Mouse (Mus musculus) embryonic fibroblast, embryonic 13.5 days (primary cell): ENCODE results near the gene Echdc3. TPM values are rescaled to one million over a fixed set of nuclear protein-coding genes. Genes with fewer than 3 reads are reported as not detected.
A peak's percentile ranks its signal among the peaks of the same experiment; 100 is the strongest.

Experiments
- H3K27ac ChIP-seq: 2 replicates; pipeline ENCODE4 v1.5.1; 2012; ENCODE audit warnings: low read length, control low read depth, inconsistent platforms; ENCODE audit not compliant: insufficient read depth
- H3K4me1 ChIP-seq: 2 replicates; pipeline ENCODE4 v1.6.1; 2011; ENCODE audit warnings: low read length; ENCODE audit not compliant: control insufficient read depth, insufficient read depth
- H3K4me3 ChIP-seq: 2 replicates; pipeline ENCODE4 v1.5.1; 2011; ENCODE audit warnings: mild to moderate bottlenecking, control low read depth, low read length; ENCODE audit not compliant: insufficient read depth
- CTCF ChIP-seq: IDR thresholded peaks from 2 replicates; pipeline ENCODE4 v1.5.1; 2011; ENCODE audit warnings: mild to moderate bottlenecking, control low read depth, low read length, moderate library complexity, borderline replicate concordance; ENCODE audit not compliant: insufficient read depth
- POLR2A ChIP-seq: IDR thresholded peaks from 2 replicates; pipeline ENCODE4 v1.6.1; 2011; ENCODE audit warnings: low read depth, mild to moderate bottlenecking, control low read depth, low read length, moderate library complexity
- polyA plus RNA-seq: library from polyadenylated mRNA; stranded (reverse); fragments of >200 nt; gene quantifications from 2 replicates; pipeline ENCODE4 v1.2.4, GENCODE M21; 2011; ENCODE audit warnings: low read depth; ENCODE audit not compliant: missing spikeins, insufficient read length

The Echdc3 gene
- polyA plus RNA-seq, 1 experiment, result 1.3 TPM

DNA sequence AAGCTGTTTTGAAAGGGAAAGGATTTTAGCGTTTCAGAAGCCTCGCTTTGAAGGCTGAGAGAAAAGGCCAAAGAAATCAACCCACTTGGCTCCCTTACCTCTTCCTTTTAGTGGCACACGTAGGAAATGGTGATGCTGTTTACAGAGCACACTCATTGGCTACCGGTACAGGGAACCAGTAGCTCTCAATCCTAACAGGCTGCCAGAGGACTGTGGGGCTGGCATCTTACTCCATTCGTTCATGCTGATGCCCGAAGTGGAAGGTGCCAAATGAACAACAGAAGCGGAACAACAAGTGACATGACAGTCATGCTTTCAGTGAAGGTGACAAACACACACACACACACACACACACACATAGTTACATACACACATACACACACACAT lies 14.2 kb upstream of the Echdc3 start:
- H3K4me1 ChIP-seq, result no peaks in the 10 kb centered on the region
- TF ChIP-seq CTCF, result no peak
- no peak for TF ChIP-seq POLR2A
- no peak overlapping the region for H3K27ac ChIP-seq
- H3K4me3 ChIP-seq, result no peak overlapping the region

DNA sequence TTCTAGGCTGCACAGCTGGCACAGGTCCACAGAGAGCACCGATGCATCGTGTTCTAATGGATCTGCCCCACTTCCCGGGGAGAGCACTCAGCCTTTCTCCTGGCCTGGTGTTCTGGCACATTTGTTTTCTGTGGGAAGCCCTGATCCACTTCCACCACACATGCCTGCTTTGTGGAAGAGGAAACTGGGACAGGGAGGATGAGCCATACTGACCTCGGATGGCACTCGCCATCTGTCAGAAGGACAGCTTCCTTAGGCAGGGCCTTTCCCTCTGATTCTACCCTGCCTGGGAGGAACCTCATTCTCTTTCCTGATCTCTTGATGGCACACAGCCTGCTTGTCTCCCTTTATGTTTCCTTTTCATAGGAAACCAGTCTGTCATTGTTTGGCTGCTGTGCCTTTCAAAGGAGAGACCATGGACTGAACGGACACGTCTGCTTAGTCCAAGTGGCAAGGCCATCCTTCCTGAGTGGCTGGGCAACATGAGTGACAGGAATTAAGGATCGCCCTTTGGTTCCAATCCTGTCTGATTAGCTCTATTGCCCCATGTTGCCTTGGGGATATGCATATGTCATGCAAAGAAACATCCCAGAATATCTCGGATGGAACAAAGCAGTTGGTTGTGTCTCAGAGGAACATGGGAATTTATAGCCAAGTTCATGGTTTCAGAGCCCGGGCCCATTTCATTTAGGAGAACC lies 13.7 kb upstream of the Echdc3 start:
- no peak overlapping the region for H3K4me3 ChIP-seq
- H3K4me1 ChIP-seq, result no peaks in the 10 kb centered on the region
- TF ChIP-seq CTCF (no peak), POLR2A (no peak)
- H3K27ac ChIP-seq, result no peak overlapping the region

DNA sequence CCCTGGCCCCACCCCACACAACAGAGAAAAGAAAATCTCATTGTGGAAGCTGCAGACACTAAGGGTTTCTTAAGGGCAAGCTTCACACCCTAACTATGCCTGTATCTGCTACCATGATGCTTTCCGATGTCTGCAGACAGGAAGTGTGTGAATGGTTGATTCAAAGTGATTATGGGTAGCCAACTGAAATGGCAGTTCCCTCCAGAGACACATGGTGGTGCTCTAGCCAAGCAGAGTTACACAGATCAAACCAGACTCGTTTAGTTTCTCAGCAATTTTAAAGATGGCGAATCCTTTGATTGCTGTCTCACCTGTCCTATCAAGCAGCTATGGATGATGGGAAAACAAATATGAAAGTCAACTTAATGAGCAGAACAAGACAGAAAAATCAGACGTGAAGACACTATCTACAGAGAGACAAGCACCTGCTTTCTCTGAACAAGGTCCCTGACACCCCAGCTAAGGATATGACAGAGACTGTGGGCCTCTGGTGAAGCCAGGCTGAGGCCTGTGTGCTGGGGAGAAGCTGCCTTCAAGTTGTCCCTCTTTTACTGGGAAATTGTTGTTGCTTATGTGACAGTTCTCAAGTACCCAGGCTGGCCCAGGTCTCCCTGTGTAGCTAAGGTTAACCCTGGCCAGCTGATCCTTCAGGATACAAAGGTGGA lies 7.4 kb upstream of the Echdc3 start:
- TF ChIP-seq CTCF (peak; percentile 53; the same call in 1 of the 2 replicates), POLR2A (0 out of 2 replicates have a peak, but pooled peaks have one; percentile 16)
- H3K4me3 ChIP-seq, result no peak overlapping the region
- H3K27ac ChIP-seq, result no peak overlapping the region
- H3K4me1 ChIP-seq, result no peaks in the 10 kb centered on the region

DNA sequence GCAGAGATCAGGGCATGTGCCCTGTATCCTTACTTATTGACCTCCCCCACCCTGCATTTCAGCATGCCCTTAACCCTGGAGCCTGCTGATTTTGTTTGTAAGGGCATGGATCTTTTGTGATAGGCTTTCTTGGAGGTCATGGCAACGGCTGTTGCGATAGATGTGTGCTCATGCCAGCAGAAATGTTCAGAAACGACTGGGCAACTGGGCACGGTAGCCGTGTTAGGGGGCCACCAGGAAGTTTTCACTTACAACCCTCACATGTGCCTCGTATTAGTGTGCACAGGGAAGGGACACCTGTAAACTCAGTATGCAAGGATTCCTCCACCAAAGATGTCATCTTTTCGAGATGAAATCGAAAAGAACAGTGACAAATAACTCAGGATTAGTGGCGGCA lies 508 bp downstream of the Echdc3 start:
- Histone ChIP-seq H3K4me3 (peak overlapping the region; percentile 25), H3K4me1 (peaks cover 9% of the 10 kb centered on the region; the same call in 1 of the 2 replicates), H3K27ac (peak overlapping the region; percentile 54)
- TF ChIP-seq POLR2A (no peak), CTCF (no peak)

DNA sequence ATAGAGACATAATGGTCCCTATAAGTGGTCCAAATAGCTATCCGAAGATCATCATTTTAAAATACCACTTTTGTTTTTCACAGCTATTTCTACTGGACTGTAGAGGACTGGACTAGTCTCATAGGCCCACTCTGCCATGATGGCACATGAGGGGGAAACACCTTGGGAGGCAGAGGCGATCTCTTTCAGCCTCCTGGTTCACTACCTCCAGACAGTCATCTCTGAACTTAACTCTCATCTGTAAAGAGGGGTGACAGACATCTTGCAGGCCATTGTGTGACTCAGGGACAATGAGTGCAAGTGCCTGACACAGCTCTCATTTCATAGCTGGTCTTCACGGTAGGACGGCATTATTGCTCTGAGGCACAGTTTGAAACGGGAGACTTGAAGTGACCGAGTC lies 2.0 kb downstream of the Echdc3 start:
- no peak for TF ChIP-seq POLR2A
- TF ChIP-seq CTCF, result no peak
- Histone ChIP-seq H3K4me3 (no peak overlapping the region), H3K4me1 (peaks cover 9% of the 10 kb centered on the region; the same call in 1 of the 2 replicates), H3K27ac (no peak overlapping the region)

DNA sequence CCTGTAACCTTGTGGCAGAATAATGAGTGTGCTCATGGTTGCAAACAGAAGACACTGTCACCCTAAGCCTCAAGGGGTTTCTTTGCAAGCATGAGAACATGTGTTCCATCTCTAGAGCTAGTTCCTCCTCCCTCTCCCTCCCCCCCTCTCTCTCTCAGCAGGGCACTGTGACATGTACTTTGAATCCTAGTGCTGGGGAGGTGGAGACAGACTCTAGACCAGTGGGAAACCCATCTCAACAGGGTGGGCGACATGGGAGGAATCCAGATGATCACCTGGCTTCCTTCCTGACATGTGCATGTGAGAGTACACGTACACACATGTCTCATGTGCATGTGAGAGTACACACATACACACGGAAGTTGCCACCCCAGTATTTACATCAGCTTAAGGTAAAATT lies 3.1 kb downstream of the Echdc3 start:
- no peak overlapping the region for H3K4me3 ChIP-seq
- TF ChIP-seq CTCF, result no peak
- no peak for TF ChIP-seq POLR2A
- H3K27ac ChIP-seq, result no peak overlapping the region
- H3K4me1 ChIP-seq, result peaks cover 9% of the 10 kb centered on the region; the same call in 1 of the 2 replicates

DNA sequence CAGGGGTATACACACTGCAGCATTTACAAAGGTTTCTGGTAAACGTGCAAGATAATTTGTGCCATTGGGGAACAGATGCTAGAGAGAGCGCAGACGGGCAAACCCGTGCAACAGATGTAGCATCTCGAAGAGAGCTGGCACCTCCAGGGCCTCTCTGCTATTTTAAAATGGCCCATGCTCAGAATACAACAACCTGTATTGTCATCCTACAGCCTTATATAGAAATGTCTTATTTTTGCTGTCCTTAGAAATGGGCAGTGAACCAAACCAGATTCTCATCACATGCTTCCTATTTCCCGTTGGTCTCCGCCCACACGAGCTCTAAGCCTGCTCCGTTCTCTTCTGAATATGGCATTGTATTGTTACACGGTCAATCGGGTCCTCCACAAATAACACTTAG lies 3.7 kb downstream of the Echdc3 start:
- Histone ChIP-seq H3K27ac (no peak overlapping the region), H3K4me1 (peaks cover 9% of the 10 kb centered on the region; the same call in 1 of the 2 replicates), H3K4me3 (no peak overlapping the region)
- no peak for TF ChIP-seq CTCF
- TF ChIP-seq POLR2A, result no peak

DNA sequence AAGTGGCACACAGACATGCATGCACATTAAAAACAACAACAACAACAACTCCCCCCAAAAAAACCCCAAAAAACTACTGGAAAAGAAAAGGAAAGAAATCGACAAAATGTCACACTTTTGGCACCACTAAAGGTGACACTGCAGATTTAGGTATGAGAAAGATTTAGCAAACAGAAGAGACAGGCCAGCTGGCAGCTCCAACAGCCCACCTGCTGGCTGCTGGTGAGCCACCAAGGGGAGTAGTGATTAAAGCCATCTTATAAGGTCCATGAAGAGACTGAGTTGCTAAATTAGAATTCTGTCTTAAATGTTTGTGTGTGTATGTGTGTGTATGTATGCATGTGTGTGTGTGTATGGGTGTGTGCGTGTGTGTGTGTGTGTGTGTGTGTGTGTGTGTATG lies 5.1 kb downstream of the Echdc3 start:
- Histone ChIP-seq H3K4me3 (no peak overlapping the region), H3K27ac (no peak overlapping the region), H3K4me1 (peaks cover 5% of the 10 kb centered on the region; the same call in 1 of the 2 replicates)
- TF ChIP-seq POLR2A, result no peak
- no peak for TF ChIP-seq CTCF

DNA sequence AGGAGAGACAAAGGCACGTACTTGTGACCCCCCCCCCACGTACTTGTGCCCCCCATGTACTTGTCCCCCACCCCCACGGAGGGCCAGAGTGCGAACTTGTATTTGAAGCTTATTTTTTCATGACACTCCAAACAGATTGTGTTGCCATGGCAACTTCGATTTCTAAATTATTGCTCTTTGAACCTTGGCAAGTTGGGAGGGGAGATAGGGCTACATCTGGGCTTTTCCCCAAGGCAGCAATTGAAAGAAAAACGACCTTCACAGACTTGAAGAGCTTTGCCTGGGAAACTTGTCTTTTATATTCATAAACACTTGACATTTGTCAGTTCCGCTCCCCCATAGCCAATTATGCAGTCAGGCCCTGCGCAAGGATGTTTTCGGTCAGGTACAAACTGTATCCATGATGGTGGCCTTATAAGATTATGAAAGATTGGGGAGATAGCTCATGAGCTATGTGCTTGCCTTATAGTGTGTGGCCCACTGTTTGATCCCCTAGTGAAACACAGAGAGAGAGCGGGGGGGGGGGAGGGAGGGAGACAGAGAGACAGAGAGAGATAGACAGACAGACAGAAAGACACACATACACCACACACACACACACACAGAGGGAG lies 16.4 kb downstream of the Echdc3 start:
- peaks cover 7% of the 10 kb centered on the region for H3K4me1 ChIP-seq
- no peak overlapping the region for H3K4me3 ChIP-seq

More for the DNA sequence above, 16.4 kb downstream of the Echdc3 start:
- H3K27ac ChIP-seq, result no peak overlapping the region
- TF ChIP-seq CTCF, result no peak
- no peak for TF ChIP-seq POLR2A
